Mouse (Mus musculus): ENCODE results near the gene Ptgir.

The Ptgir gene

GRCm38 (mm10) chr7:16892352-16892730 is 13.9 kb upstream of the Ptgir start:
- no peak for DNase-seq

DNA sequence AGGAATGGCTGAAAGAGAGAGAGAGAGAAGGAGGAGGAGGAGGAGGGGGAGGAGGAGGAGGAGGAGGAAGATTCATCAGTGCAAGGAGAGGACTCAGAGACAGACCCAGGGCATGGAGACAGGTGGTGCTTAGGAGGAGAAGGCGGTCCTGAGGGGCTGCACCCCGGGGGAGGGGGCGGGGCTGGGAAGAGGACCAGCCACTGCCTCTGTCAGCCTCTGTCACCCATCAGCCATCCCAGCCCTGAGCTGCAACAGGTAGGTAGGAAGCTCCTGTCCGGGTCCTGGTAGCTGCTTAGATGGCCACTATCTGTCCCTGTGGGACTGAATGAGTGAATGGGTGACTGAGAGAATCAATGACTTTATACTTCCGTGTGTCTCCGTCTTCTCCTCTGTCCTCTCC is 12.7 kb upstream of the Ptgir start:
- no peak for DNase-seq

- DNase-seq: no peak
These were observed 12.0 kb upstream of the Ptgir start for GRCm38 (mm10) chr7:16894279-16894678.

DNA sequence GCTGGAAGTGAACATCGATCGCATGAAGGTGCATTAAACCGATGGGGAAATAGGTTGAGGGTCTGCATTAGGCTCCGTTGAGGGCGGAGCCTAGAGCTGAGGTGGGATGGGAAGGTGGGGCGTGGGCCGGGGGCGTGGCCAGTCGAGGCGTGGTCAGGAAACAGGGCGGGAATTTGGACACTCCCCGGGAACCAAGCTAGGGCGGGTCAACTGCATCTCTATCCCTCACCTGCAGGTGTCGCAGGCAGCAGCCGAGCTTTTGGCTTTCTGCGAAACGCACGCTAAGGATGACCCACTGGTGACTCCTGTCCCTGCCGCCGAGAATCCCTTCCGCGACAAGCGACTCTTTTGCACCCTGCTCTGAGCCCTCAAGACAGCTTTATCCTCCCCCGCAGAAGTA is 11.3 kb upstream of the Ptgir start:
- DNase-seq: peak; percentile 75

- DNase-seq: no peak
These were observed 10.8 kb upstream of the Ptgir start for GRCm38 (mm10) chr7:16895511-16895910.

DNA sequence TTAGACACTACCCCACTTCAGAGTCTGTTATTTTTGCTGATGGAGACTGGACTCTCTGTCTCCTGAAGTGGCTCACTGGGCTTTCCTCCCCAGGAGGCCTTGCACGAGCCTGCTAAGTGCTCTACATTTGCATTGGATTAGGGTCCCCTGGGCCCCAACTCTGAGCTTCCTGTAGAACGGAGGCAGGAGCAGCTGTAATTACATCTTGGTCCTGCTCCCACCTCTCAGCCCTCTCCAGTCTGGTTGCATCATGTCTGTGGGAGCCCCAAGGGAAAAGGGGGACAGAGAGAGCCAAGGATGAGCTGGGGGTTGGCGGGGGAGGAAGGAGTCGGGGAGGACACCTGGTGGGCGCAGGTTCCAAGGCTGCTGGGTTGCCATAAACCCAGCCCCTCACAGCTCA is 5.8 kb upstream of the Ptgir start:
- DNase-seq: no peak

GRCm38 (mm10) chr7:16903439-16903955 is 2.8 kb upstream of the Ptgir start:
- no peak for DNase-seq

DNA sequence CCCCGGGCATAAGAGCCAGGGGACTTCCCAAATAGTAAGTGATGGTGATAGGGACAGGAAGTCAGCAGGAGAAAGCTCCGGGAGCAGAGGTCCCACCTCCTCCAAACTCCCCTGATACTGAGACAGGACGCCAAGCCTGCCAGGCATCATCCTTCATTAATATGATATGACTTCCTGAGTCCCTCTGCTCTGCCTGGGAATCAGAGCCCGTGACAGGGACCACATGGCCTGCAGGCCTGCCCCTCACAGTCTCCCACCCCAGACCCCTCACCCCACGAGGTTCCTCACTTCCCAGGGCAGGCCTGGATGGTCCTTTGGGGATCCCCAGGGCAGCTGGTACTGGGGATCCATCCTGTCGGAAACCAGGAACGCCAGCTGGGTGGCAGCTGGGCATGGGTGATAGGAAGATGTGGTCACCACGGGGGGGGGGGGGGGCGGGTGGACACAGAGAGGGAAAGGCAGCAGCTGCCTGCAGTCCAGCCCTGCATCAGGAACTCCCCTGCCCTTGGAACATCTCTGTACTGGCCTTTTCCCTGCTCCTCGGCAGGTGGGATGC is 2.1 kb upstream of the Ptgir start:
- no peak for DNase-seq

DNA sequence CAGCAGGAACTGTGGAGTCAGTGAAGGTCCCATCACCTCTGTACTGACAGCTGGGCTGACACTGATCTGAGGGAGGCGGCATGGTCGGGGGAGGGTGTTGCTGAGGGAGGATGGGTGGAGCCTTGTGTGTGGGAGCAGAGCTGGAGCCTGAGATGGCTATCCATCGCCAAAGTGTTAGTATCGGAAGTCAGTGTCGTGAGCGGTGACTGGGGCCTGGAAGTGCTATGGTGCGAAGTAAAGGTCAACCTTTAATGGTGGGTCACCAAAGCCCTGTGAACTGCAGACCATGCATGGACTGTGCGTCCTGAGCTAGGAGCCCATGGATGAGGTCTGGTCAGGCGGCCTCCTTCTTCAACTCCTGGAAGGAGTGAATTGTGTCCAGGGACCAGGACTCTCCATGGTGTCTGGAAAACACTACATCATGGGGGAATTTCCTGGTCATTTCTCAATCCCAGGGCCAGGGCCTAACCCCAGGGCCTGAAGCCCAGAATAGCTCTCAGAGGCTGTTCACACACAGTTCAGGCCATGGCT is 734 bp upstream of the Ptgir start:
- no peak for DNase-seq

DNA sequence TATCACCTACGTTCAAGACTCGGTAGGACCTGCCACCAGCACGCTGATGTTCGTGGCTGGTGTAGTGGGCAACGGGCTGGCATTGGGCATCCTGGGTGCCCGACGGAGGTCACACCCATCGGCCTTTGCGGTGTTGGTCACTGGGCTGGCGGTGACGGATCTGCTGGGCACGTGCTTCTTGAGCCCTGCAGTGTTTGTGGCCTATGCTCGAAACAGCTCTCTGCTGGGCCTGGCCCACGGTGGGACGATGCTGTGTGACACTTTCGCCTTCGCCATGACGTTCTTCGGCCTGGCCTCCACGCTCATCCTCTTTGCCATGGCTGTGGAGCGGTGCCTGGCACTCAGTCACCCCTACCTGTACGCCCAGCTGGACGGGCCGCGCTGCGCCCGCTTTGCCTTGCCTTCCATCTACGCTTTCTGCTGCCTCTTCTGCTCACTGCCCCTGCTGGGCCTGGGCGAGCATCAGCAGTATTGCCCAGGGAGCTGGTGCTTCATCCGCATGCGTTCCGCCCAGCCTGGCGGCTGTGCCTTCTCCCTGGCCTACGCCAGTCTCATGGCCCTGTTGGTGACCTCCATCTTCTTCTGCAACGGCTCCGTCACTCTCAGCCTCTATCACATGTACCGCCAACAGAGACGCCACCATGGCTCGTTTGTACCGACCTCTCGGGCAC is 734 bp downstream of the Ptgir start:
- DNase-seq: no peak

DNA sequence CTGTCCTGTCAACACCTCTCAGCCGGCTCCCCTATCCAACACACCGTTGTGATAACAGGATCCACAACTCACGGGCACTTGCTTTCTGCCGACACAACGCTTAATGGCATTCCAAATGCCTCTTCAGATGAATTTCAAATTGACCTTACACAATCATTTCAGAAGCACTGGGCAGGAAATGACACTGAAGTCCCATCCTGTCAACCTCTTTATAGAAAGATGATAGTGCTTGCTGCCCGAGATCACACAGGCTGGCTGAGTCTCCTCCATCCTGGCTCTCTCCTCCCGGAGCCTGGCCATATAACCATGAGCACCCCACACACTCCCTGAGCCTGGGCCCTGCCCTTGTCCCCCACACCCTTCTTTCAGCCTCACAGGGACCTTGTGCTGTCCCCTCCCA is 1.6 kb downstream of the Ptgir start:
- no peak for DNase-seq

DNA sequence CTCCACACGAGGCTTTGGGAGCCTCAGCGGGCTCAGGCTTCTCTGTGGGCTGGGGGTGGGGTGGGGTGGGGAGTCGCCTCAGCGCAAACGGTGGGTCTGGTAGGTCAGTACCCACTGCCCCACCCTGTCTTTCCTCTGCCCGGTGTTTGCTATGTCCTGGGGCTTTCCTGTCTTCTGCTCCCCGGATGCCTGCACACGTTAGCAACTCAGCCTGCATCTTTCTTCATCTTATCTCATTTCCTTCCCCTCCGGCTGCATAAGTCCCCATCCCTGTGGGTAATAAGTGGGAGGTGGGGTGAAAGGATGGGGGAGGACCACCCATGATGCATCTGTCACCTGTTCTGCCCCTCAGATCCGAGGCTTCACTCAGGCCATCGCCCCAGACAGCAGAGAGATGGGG is 2.1 kb downstream of the Ptgir start:
- no peak for DNase-seq

- DNase-seq: no peak
These were observed 2.6 kb downstream of the Ptgir start for GRCm38 (mm10) chr7:16908859-16909258.

GRCm38 (mm10) chr7:16909909-16910308 is 3.6 kb downstream of the Ptgir start:
- no peak for DNase-seq

DNA sequence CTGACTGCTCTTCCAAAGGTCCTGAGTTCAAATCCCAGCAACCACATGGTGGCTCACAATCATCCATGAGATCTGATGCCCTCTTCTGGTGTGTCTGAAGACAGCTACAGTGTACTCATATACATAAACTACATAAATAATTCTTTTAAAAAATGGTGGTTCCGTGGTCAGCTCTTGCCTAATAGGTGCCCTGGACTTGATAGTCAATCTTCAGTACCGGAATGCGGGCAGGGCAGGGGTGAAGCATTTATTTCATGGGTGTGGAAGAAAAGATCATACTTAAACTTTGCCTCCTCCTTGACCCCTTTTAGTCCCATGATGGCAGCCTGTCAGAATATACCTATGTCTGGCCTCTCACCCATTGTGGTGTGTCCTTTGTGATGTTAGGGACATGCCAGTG is 5.6 kb downstream of the Ptgir start:
- DNase-seq: no peak

DNA sequence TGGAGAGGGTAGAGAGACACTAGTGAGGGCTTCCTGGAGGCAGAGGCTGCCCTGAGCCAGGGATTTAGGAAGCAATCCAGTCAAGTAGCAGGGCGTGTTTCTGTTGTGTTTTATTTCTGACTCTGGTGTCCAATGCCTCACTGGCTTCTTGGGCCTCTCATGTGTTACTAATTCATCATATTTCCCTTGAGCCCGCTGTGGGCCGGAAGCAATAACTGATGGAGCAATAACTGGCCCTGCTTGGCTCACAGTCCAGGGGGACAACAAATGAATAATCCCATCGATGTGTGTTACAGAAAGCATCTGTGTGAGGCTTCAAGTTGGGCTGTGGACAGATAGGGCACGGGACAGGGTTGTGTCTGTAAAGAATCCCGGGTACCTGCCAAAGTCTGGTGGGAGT is 6.1 kb downstream of the Ptgir start:
- DNase-seq: no peak

DNA sequence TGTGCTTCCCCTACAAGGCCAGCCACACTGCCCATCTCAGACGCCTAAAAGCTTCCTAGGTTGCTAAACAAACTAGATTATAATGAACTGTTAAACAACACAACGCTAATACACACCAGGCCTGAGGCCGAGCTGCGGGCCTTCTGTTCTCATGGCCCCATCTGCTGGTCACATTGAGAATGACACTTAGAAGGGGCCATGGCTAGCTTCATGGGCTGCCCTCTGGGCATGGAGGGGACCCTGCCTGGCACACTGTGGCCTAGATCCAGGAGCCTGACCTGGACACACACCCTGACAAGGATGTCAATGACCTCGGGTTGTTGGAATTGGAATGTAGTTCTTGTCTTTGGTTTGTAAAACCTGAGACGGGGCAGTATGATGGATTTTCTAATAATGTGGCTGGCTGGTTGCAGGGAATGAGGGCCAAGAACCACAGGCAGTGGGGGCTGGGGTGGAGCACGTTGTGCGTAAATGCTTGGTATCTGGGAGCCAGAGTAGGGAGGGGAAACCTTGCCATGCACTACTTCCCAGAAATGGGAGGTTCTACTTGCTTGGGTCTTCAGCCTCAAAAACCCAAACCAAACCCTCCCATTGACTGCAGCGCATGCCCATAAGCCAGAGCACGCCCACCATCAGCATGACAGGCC is 7.6 kb downstream of the Ptgir start:
- DNase-seq: peak; percentile 77

DNA sequence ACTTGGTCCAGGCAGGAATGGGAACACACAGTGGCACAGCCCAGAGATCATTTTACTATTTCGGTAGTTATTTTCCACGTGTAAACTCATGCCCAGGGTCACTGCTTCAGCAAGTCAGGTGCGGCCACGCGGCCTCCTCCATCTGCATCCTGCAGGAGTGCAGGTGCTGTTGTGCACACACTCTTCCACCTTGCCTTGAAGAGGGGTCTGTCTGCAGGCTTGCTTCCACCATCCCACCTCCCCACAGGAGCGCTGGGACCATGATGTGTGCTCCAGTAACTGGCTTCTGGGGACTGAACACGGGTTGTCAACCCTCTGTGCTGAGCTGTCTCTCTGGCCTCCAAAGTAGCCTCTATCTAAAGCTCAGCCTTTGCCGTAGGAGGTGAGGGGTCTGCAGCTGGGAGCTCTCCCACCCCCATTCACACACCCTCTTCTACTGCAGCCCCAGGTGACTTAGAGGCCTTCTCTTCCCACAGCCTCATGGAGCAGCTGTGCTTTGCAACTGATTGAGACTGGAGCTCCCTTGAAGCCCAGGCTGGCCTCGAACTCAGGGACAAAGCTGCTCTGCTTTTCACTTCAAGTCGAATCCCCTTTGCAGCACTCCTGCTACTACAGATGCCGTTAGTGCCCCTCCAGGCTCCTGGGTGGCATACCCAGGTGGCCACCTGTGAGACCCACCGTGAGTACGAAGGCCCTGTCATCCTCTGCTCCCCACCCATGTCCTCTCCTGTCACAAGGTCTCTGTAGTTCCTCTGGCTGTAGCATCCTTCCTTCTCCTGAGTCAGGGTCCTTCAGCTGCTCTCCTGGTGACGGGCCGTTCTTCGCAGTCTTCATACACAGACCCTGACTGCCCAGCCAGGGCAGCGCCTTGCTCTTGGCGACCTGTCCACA is 8.4 kb downstream of the Ptgir start:
- DNase-seq: no peak

DNA sequence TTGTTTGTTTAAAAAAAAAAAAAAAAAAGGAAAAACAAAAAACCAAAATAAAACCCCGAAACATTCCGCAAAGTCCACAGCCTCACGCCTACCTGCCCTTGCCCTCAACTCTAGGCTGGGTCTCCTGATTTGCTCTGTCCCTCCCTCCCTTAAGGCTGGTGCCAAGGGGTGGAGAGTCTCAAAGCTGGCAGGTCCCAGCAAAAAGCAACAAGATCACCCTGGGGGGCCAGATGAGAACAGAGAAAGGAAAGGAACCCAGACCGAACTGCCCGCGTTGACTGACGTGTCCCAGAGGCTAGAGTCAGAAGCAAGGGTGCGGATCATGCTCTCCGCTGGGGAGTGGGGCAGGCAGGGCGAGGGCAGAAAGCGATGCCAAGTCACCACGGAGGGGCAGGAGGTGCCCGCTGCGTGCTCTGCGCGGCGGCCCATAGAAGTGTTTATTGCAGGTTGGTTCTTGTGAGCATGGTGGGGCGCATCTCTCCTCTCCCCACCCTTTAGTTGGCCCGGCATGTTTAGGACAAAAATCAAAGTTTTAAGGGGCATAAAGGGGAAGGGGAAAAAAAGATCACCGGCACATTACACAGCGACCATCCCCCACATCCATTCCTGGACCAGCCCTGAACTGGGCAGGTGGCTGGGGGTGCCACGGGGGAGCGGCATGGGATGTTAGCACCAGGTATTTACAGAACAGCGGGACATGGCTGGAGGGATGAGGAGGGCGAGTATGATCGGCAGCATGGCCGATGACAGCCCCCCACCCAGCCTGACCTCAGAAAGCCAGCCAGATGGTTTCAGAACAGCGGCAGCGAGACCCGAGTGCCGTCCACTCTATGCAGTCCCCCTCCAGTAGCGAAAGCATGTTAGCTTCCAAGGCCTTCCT is 9.4 kb downstream of the Ptgir start:
- no peak for DNase-seq

- DNase-seq: no peak
These were observed 10.3 kb downstream of the Ptgir start for GRCm38 (mm10) chr7:16916342-16917265.

DNA sequence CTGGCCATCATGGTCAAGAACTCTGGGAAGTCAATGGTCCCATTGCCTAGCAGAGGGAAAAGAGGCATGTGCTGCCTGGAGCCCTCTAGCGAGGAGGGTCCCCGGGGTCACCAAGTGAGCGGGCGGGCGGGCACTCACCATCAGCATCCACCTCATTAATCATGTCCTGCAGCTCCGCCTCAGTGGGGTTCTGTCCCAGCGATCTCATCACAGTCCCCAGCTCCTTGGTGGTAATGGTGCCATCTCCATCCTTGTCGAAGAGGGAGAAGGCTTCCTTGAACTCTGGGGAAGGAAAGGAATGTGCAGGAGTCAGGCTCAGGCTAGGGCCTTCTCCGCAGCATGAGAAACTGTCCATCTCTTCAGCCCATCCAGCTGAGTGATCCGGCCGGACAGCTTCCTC is 11.2 kb downstream of the Ptgir start:
- DNase-seq: no peak

Data from thymus, postnatal 14 days (tissue).